Mouse (Mus musculus) layer of hippocampus, adult 2 months (tissue): ENCODE results near the gene Zfp106. TPM values are rescaled to one million over a fixed set of nuclear protein-coding genes. Genes with fewer than 3 reads are reported as not detected.
"Not testable (repeated sequence)": the region's sequence is repeated elsewhere in the genome, so short reads cannot be mapped to it uniquely, and the experiment has no call there.

Source experiments
- DNase-seq, 2 experiments: peaks; one replicate each; pipeline ENCODE4 v3.0.0; 2022; ENCODE audit warnings: low spot score in 2 of 2
- H3K27ac ChIP-seq: fragments of 200-600 bp; 2 replicates; pipeline ENCODE4 v1.8.1; 2022
- H3K4me3 ChIP-seq: fragments of 200-600 bp; 2 replicates; pipeline ENCODE4 v1.8.1; 2022; ENCODE audit warnings: mild to moderate bottlenecking
- CTCF ChIP-seq: fragments of 200-600 bp; conservative IDR thresholded peaks from 2 replicates; pipeline ENCODE4 v1.8.1; 2022; ENCODE audit warnings: antibody characterized with exemption, mild to moderate bottlenecking, moderate library complexity
- long read RNA-seq, 2 experiments: library from polyadenylated mRNA; stranded (forward); transcript quantifications; one replicate each; pipeline ENCODE4 v2.0.0; 2021; ENCODE audit warnings: borderline mapping rate in 2 of 2
- total RNA-seq, 2 experiments: library from RNA; stranded (reverse); gene quantifications; 2 replicates each; pipeline ENCODE4 v1.2.3; 2021

Zfp106 gene
- total RNA-seq: 100 to 1,000 TPM; 159 to 161 TPM
- long read RNA-seq, experiment 1, full-length matches to known transcripts: 10 of 68 reads
- long read RNA-seq, experiment 1, partial matches to known transcripts: 15 of 68 reads
- long read RNA-seq, experiment 1, other reads (novel, unspliced or antisense): 43 of 68 reads
- long read RNA-seq, experiment 2, full-length matches to known transcripts: 21 of 136 reads
- long read RNA-seq, experiment 2, partial matches to known transcripts: 30 of 136 reads
- long read RNA-seq, experiment 2, other reads (novel, unspliced or antisense): 85 of 136 reads

- H3K27ac ChIP-seq: peak within 1 kb of the TSS; percentile 92
- TF ChIP-seq CTCF: no peak
These were observed at the start of gene Zfp106 for GRCm38 (mm10) chr2:120563235-120563990. Gene Zfp106 (minus strand): TSS chr2:120563843.

GRCm38 (mm10) chr2:120608830-120609723, 45.4 kb upstream of the Zfp106 start, which contains the start of the genes Haus2 and Lrrc57:
Gene Haus2 (plus strand): TSS chr2:120609383.
Gene Lrrc57 (minus strand): TSS chr2:120609520.
- peak within 1 kb of the TSS; percentile 99 for H3K4me3 ChIP-seq
- peak within 1 kb of the TSS; percentile 93 for H3K27ac ChIP-seq
- peak; percentile 55 for TF ChIP-seq CTCF
- peak; percentile 89 to 93 for DNase-seq

More at GRCm38 (mm10) chr2:120563235-120563990, at the start of gene Zfp106:
- peak; percentile 88 to 92 for DNase-seq
- peak within 1 kb of the TSS; percentile 94 for H3K4me3 ChIP-seq

- DNase-seq: peak in 1 of 2 experiments; percentile 30
- Histone ChIP-seq H3K27ac (peak overlapping the region; percentile 80), H3K4me3 (peak overlapping the region; percentile 25; the same call in 1 of the 2 replicates)
- peak; percentile 82 for TF ChIP-seq CTCF
These were observed 42.5 kb upstream of the Zfp106 start for GRCm38 (mm10) chr2:120606021-120606690.

- no peak overlapping the region for H3K27ac ChIP-seq
- DNase-seq: no peak
- TF ChIP-seq CTCF: no peak
- no peak overlapping the region for H3K4me3 ChIP-seq
These were observed 35.9 kb upstream of the Zfp106 start for GRCm38 (mm10) chr2:120599506-120599905.

GRCm38 (mm10) chr2:120597734-120598133, 34.1 kb upstream of the Zfp106 start:
- no peak for DNase-seq
- no peak for TF ChIP-seq CTCF
- no peak overlapping the region for H3K4me3 ChIP-seq
- H3K27ac ChIP-seq: peak overlapping the region; percentile 25; the same call in 1 of the 2 replicates

- TF ChIP-seq CTCF: peak; percentile 66
- DNase-seq: no peak
- H3K4me3 ChIP-seq: no peak overlapping the region
- H3K27ac ChIP-seq: peak overlapping the region; percentile 24
These were observed 28.6 kb upstream of the Zfp106 start for GRCm38 (mm10) chr2:120592227-120592626.

GRCm38 (mm10) chr2:120589759-120590158, 26.1 kb upstream of the Zfp106 start:
- Histone ChIP-seq H3K4me3 (no peak overlapping the region), H3K27ac (peak overlapping the region; percentile 74)
- TF ChIP-seq CTCF: no peak
- DNase-seq: peak; percentile 32 to 72

- no peak overlapping the region for H3K27ac ChIP-seq
These were observed 14.6 kb upstream of the Zfp106 start for GRCm38 (mm10) chr2:120578286-120578685.

GRCm38 (mm10) chr2:120577799-120578198, 14.2 kb upstream of the Zfp106 start:
- H3K4me3 ChIP-seq: no peak overlapping the region
- no peak for TF ChIP-seq CTCF
- no peak for DNase-seq
- no peak overlapping the region for H3K27ac ChIP-seq

More at GRCm38 (mm10) chr2:120578286-120578685, 14.6 kb upstream of the Zfp106 start:
- no peak for DNase-seq
- TF ChIP-seq CTCF: no peak
- H3K4me3 ChIP-seq: no peak overlapping the region

GRCm38 (mm10) chr2:120575978-120576377, 12.3 kb upstream of the Zfp106 start:
- Histone ChIP-seq H3K4me3 (no peak overlapping the region), H3K27ac (no peak overlapping the region)
- TF ChIP-seq CTCF: no peak
- DNase-seq: no peak

GRCm38 (mm10) chr2:120575121-120575520, 11.5 kb upstream of the Zfp106 start:
- Histone ChIP-seq H3K27ac (no peak overlapping the region), H3K4me3 (no peak overlapping the region)
- DNase-seq: no peak
- TF ChIP-seq CTCF: no peak

GRCm38 (mm10) chr2:120572161-120572560, 8.5 kb upstream of the Zfp106 start:
- not testable (repeated sequence) for DNase-seq, H3K4me3 ChIP-seq, H3K27ac ChIP-seq
